Mouse (Mus musculus) spleen, postnatal 4 days (tissue): ENCODE data around the gene Phyhipl.

ENCODE experiments used
- DNase-seq, 2 experiments: peaks; one replicate each; pipeline ENCODE4 v3.0.0; 2022; ENCODE audit warnings: low spot score in 2 of 2

The Phyhipl gene

GRCm38 (mm10) chr10:70533301-70533781 lies 122.4 kb downstream of the Phyhipl start:
- DNase-seq = peak in 1 of 2 experiments; percentile 51

GRCm38 (mm10) chr10:70532249-70532648 lies 123.5 kb downstream of the Phyhipl start:
- DNase-seq = peak in 1 of 2 experiments; percentile 46

- DNase-seq = peak in 1 of 2 experiments; percentile 31
Measured at GRCm38 (mm10) chr10:70530185-70530823, 125.5 kb downstream of the Phyhipl start.

GRCm38 (mm10) chr10:70521379-70521778 lies 134.4 kb downstream of the Phyhipl start:
- DNase-seq = peak in 1 of 2 experiments; percentile 16

- DNase-seq = peak in 1 of 2 experiments; percentile 55
Measured at GRCm38 (mm10) chr10:70520143-70521131, 135.3 kb downstream of the Phyhipl start.

GRCm38 (mm10) chr10:70519640-70520099 lies 136.1 kb downstream of the Phyhipl start:
- DNase-seq = peak in 1 of 2 experiments; percentile 54

GRCm38 (mm10) chr10:70516661-70517060 lies 139.1 kb downstream of the Phyhipl start:
- DNase-seq = no peak

GRCm38 (mm10) chr10:70514848-70515247 lies 140.9 kb downstream of the Phyhipl start:
- no peak for DNase-seq

- DNase-seq = no peak
Measured at GRCm38 (mm10) chr10:70507880-70508279, 147.9 kb downstream of the Phyhipl start.
